Mouse (Mus musculus) kidney, adult 10 weeks (tissue): ENCODE results near the gene Sox2. TPM values are rescaled to one million over a fixed set of nuclear protein-coding genes. Genes with fewer than 3 reads are reported as not detected.

Experiments
- polyA plus RNA-seq: library from polyadenylated mRNA; stranded (reverse); fragments of 350-450 nt; fragmentation: Illumina TruSeq; extraction: RNeasy Lipid Tissue Mini Kit (QIAGEN cat#74804); gene quantifications from one replicate; pipeline ENCODE4 v1.2.3, GENCODE M21; 2014; ENCODE audit warnings: low read depth, low replicate concordance

The Sox2 gene
- polyA plus RNA-seq: not detected

GRCm38 (mm10) chr3:34649726-34650620 lies at the start of gene Sox2:
Gene Sox2 (plus strand): TSS chr3:34650405.

